Mouse (Mus musculus) olfactory bulb, adult 2 months (tissue): ENCODE results near the gene Cyb561d2.

Experiments
- CTCF ChIP-seq: fragments of 200-500 bp; IDR thresholded peaks from 2 replicates; pipeline ENCODE4 v1.5.1; 2012; ENCODE audit warnings: low read depth, mild to moderate bottlenecking, low read length, moderate library complexity; ENCODE audit not compliant: insufficient read depth
- POLR2A ChIP-seq: fragments of 200-500 bp; IDR thresholded peaks from 2 replicates; pipeline ENCODE4 v1.6.1; 2012; ENCODE audit warnings: mild to moderate bottlenecking, low read depth, low read length, moderate library complexity; ENCODE audit not compliant: insufficient read depth

- TF ChIP-seq CTCF (no peak), POLR2A (no peak)
Observed at GRCm38 (mm10) chr9:107582509-107583062, 40.6 kb upstream of the Cyb561d2 start.
